Mouse (Mus musculus) urinary bladder, postnatal 10 days (tissue): ENCODE measurements around the gene Arl4a.

Experiments used
- DNase-seq: peaks from one replicate; pipeline ENCODE4 v3.0.0; 2022; ENCODE audit warnings: low spot score

Gene Arl4a

DNA sequence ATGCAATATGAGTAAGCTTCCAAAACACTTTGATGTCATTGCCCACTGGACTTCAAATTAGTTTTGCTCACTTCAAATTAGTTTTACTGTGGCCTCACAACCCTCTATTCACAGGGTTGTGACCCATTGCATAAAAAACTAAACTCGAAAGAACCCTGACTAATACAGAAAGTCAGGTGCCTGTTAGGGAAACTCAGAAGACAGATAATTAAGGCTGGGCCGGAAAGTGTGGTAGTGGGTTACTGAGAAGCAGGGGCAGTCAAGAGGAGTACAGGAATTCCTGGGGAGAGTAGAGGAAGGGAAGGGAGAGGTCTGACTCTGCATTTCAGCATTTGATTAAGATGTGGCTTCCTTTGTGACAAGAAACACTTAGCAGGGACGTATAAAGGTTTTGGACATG is 29.4 kb downstream of the Arl4a start:
- DNase-seq, result no peak

DNA sequence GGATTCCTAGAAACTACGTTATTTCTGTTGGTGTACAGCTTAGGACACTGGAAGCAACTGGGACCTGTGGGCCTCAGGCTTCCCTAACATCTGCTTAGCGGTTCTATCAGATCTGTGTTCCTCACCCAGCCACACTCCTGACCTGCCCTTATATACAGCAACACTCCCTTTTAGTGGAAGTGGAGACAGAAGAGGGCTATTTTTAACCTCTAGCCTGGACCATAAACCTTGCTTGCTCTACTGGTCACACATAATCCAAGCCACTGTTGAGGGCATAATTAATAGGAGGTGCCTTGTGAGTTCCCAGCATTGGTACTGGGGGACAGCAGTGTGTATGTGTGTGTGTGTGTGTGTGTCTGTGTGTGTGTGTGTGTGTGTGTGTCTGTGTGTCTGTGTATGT is 33.1 kb downstream of the Arl4a start:
- DNase-seq, result no peak

DNA sequence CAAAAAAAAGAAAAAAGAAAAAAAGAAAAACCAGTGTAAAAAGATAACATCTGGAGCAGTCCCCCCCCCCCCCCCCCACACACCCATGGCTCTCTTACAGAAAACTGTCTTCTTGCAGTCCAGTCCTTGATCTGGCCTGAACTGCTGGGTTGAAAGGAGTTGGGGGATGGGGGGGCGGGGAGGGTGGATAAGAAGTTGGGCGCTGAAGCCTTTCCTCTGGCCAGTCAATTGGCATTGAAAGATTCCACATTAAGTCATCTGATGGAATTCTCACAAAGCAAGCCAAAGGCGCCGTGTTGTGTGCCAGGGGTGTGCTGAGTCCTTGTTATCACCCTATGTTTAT is 39.0 kb downstream of the Arl4a start:
- DNase-seq, result no peak

GRCm38 (mm10) chr12:39998070-39998852 is 39.6 kb downstream of the Arl4a start:
- DNase-seq, result no peak

- DNase-seq, result no peak
Measured at GRCm38 (mm10) chr12:39997651-39998050, 40.2 kb downstream of the Arl4a start.

- no peak for DNase-seq
Measured at GRCm38 (mm10) chr12:39996015-39996414, 41.8 kb downstream of the Arl4a start.

GRCm38 (mm10) chr12:39995609-39996008 is 42.2 kb downstream of the Arl4a start:
- DNase-seq, result no peak

- DNase-seq, result no peak
Measured at GRCm38 (mm10) chr12:39992767-39993302, 45.0 kb downstream of the Arl4a start.

DNA sequence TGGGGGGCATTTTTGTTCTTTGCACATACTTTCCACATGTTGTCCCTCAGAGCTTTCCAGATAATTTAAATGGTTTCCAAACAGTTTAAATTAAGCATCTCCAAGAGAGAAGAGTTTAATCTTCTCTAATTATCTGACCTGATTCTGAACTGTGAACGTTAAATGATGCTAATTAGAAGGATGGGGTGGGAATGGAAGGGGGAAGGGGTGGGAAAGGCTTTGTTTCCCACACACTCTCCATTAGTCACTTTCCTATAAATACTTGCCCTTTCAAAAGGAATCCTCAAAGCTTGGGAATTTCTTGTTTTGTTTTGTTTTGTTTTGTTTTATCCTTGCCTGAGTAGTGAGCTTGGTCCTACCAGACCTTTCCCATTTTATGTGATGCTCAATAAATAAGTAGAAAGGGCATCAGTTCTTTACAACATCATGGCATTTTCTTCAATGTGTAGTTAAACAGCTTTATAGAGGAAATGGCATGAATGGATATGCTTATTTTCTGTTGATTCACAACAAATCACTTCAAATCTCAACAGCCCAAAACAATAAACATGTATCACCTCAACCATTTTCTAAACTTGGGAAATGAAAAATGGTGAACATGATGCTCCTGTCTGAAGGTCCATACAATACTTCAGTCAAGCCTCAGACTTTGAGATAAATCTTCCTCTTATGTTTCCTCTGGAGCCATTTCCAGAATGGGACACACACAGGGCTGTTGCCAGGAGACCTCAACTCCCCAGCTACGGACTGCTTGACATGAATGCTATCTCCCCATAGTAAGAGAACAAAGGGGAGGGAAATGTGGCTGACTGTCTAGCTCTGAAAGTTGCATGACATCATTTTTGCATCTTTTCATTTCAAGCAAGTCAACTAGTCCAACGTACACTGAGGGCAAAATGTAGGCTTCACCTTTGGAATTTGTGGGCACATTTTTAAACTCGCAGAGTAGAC is 46.7 kb downstream of the Arl4a start:
- DNase-seq, result no peak

DNA sequence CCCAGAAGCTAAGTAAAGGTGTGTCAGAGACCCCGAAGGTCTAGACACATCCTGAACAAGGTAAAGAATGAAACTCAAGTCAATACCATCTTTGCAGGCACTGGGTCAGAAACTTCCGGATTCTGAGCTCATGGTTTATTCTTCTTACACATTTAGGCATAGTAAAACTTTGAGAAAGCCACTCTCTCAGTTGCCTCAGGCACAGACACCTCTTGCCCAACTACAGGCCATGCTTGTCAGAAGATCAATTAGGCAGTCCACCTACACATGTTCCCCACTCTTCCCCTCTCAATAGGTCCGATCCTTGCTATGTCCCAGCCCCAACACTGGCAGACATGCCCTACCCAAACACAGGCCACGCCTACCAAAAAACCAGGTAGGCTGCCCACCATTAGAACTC is 48.7 kb downstream of the Arl4a start:
- DNase-seq, result no peak

- no peak for DNase-seq
Measured at GRCm38 (mm10) chr12:39987177-39987576, 50.6 kb downstream of the Arl4a start.

DNA sequence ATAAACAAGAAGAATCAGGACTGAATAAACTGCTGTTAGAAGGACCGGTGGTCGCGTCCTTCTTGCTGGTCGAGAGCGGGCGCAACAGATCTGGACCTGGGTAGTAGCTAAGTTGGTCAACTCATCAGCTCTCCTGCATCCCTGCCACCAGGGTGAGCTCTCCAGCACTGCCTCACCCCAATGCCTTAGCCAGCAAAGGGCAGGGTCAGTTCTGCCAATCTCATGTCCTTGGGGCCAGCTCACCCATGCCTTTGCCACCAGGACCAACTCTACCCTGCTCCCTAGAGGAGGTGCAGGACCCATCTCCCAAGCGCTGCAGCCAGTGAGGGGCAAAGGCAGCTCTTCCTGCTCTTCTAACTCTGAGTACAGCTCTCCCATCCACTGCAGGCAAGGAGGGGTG is 52.2 kb downstream of the Arl4a start:
- DNase-seq, result no peak

DNA sequence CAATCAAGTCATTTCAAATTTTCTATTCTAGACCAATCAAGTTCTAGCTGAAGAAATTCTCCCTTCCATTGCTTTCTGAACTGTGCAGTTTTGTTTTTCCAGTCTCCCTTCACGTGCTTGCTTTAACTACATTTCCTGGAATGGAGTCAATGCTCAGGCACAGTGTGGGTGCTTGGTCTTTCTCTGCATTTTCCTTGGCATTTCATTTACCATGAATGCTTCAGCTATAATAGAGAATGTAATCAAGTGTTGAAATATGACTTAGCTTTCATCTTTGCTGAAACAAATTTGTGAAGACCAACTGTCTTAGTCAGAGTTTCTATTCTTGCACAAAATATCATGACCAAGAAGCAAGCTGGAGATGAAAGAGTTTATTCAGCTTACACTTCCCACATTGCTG is 58.0 kb downstream of the Arl4a start:
- DNase-seq, result no peak

GRCm38 (mm10) chr12:39979066-39979465 is 58.8 kb downstream of the Arl4a start:
- no peak for DNase-seq

DNA sequence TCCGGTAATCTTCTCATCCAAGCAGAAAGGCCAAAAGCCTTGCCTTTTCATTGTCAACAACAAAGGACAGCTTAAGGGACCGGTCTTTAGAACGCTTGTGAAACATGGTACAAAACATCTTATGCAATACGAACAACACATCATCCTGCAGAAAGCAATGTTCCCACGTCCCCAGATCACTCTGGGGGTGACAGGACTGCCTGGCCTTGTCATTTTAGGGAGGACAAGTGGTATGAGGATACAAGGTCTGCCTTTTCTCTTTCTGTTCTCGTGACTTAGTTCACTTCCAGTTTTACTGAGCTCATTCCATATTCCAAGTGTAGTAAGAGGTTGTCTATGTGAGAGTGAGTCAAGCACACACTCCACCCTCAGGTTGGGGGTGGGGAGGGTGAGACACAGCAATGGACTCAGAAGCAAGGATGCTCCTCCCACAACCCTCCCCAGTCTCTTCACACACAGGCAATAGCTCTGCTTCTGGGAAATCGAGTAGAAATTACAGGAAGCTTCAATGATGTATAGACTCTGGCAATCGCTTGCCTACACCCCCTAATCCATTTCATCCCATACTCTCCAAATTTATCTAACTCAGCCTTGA is 59.7 kb downstream of the Arl4a start:
- DNase-seq, result no peak

- no peak for DNase-seq
Measured at GRCm38 (mm10) chr12:39976426-39976825, 61.4 kb downstream of the Arl4a start.

GRCm38 (mm10) chr12:39975829-39976340 is 61.9 kb downstream of the Arl4a start:
- no peak for DNase-seq

GRCm38 (mm10) chr12:39974977-39975583 is 62.7 kb downstream of the Arl4a start:
- DNase-seq, result no peak

- no peak for DNase-seq
Measured at GRCm38 (mm10) chr12:39974273-39974672, 63.6 kb downstream of the Arl4a start.

GRCm38 (mm10) chr12:39969500-39969899 is 68.3 kb downstream of the Arl4a start:
- no peak for DNase-seq

DNA sequence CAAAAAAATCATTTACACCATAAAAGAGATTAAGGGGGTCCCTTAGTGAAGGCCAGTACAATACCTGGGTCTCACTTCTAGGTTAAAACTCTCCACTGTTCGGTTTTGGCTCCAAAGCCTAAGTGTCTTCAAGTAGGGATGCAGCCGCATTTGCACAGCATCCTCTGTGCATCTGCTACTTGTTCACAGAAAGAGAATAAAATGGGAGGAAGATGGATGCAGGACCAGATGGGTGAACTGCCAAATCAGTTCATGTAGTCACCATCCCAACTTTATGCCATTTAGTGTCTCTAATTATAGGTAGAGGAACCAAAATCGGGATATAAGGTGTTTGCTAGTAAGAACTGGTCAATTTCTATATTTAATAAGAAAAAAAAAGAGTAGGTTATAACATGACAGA is 69.7 kb downstream of the Arl4a start:
- DNase-seq, result no peak

DNA sequence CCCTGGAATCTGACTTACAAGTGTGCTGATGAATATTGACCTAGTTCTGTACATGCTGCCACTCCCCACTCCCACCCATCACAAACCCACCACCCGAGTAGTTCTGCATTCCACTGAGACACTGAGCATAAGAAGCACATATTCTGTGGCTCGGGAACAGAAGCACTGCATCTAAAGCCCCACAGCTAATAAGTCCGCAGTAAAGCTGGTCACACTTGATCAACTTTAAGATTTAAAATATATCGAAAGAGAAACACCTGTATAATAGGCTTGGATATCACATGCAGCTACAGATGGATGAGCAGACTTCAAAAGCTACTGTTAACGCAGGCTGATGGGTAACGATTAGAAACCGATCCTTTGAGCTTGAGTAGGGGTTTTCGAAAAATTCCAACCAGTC is 78.7 kb downstream of the Arl4a start:
- no peak for DNase-seq
